Mouse (Mus musculus) liver, embryonic 14.5 days (tissue): ENCODE data around the gene Zbtb43.

Source experiments
- CTCF ChIP-seq: IDR thresholded peaks from 2 replicates; pipeline ENCODE4 v1.5.1; 2016; ENCODE audit warnings: antibody characterized with exemption, low read depth, control low read depth
- EP300 ChIP-seq: IDR thresholded peaks from 2 replicates; pipeline ENCODE4 v1.6.1; 2016; ENCODE audit warnings: antibody characterized with exemption, low read depth

- no peak for TF ChIP-seq CTCF
- no peak for TF ChIP-seq EP300
Observed at GRCm38 (mm10) chr2:33437184-33437583, 31.2 kb downstream of the Zbtb43 start.
